Mouse (Mus musculus): ENCODE results near the gene Rgcc.

The Rgcc gene

DNA sequence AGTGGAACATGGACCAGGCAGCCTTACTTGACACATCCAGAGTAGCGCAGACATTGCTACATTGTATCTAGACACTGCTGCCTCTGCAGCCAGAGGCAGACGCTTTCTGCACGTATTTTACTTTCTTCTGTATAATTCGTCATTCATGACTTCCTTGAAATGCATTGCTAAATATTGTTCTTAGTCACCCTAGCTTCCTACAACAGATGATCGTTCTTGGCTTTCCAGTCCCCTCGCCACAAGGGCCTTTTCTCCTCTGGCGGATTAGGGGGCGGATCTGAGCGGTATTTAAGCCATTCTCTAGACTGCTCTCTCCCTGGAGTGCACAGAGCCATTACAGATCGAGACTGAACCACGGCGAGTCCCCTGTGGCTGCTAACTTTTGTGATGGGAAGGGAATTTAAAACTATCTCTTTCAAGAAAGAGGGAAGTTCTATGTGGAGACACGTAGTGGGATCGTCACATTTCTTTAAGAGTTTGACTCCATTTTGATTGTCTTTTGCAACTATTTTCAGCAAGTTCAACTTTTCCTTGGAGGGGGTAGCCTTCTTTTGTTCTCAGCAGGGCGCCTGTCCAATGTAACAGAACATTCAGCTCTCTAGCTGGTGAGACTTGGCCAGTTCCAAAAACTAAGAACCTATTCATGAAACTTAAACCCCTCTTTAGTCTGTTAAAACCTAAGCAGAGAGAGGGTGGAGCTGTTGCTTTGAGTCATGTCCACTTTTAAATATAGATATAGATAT lies 10.6 kb downstream of the Rgcc start:
- H3K4me3 ChIP-seq (replicated peaks; ENCODE audit: low read length), result no peak overlapping the region
- TF ChIP-seq NANOG (IDR thresholded peaks at IDR 0.05; ENCODE audit: borderline replicate concordance, low read length), result no peak
- no peak for TF ChIP-seq POU5F1 (IDR thresholded peaks at IDR 0.05; ENCODE audit: borderline replicate concordance, low read length)
- TF ChIP-seq CTCF (conservative IDR thresholded peaks at IDR 0.05; ENCODE audit: low read length), result no peak
- H3K27me3 ChIP-seq (ENCODE audit: insufficient read depth, low read length), result no peaks in the 10 kb centered on the region
- H3K4me1 ChIP-seq (replicated peaks; ENCODE audit: low read depth, low read length), result peaks cover 17% of the 10 kb centered on the region
- H3K36me3 ChIP-seq (ENCODE audit: insufficient read depth, low read length), result no peaks in the 10 kb centered on the region
- H3K9me3 ChIP-seq (ENCODE audit: low read length), result no peaks in the 10 kb centered on the region

DNA sequence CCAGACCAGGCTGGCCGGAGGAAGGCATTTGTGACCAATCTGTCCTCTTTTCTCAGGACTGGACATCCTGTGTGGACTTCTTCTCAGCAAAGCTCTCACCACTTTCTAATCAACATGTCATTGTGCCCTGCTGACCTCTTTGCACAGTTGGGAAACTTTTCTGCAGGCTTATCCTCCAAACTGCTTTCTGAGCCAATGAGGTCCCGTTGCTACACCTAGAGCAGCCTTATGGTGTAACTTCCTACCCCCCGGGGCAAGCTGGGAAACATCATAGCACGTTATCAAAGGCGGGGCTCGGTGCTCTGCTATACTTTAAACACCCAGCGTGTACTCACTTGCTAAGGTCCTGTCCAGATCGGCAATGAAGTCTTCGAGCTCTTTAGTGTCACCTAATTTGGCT lies 11.5 kb downstream of the Rgcc start:
- Histone ChIP-seq H3K27me3 (ENCODE audit: insufficient read depth, low read length) (no peaks in the 10 kb centered on the region), H3K4me1 (replicated peaks; ENCODE audit: low read depth, low read length) (peaks cover 27% of the 10 kb centered on the region), H3K4me3 (replicated peaks; ENCODE audit: low read length) (no peak overlapping the region), H3K36me3 (ENCODE audit: insufficient read depth, low read length) (no peaks in the 10 kb centered on the region), H3K9me3 (ENCODE audit: low read length) (no peaks in the 10 kb centered on the region)
- TF ChIP-seq CTCF (conservative IDR thresholded peaks at IDR 0.05; ENCODE audit: low read length) (no peak), NANOG (IDR thresholded peaks at IDR 0.05; ENCODE audit: borderline replicate concordance, low read length) (no peak), POU5F1 (IDR thresholded peaks at IDR 0.05; ENCODE audit: borderline replicate concordance, low read length) (no peak)

DNA sequence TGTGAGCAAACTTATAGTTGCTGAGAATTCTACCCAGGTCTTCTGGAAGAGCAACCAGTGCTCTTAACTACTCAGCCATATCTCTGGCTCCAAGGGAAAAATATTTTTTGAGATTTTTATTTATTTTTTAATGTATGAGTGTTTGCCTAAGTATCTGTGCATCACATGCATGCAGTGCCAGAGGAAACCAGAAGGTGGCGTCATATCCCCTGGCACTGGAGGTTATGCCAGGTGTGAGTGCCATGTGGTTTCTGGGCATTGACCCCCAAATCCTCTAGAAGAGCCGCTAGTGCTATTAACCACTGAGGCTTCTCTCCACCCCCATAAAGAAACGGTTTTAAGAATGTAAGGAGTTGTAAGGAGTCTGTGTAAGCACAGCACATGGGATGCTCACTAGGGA lies 13.2 kb downstream of the Rgcc start:
- Histone ChIP-seq H3K4me1 (replicated peaks; ENCODE audit: low read depth, low read length) (peaks cover 31% of the 10 kb centered on the region), H3K9me3 (ENCODE audit: low read length) (peaks cover 4% of the 10 kb centered on the region; the same call in 1 of the 2 replicates), H3K36me3 (ENCODE audit: insufficient read depth, low read length) (no peaks in the 10 kb centered on the region), H3K27me3 (ENCODE audit: insufficient read depth, low read length) (no peaks in the 10 kb centered on the region), H3K4me3 (replicated peaks; ENCODE audit: low read length) (no peak overlapping the region)
- TF ChIP-seq CTCF (conservative IDR thresholded peaks at IDR 0.05; ENCODE audit: low read length) (peak; percentile 84), NANOG (IDR thresholded peaks at IDR 0.05; ENCODE audit: borderline replicate concordance, low read length) (no peak)

DNA sequence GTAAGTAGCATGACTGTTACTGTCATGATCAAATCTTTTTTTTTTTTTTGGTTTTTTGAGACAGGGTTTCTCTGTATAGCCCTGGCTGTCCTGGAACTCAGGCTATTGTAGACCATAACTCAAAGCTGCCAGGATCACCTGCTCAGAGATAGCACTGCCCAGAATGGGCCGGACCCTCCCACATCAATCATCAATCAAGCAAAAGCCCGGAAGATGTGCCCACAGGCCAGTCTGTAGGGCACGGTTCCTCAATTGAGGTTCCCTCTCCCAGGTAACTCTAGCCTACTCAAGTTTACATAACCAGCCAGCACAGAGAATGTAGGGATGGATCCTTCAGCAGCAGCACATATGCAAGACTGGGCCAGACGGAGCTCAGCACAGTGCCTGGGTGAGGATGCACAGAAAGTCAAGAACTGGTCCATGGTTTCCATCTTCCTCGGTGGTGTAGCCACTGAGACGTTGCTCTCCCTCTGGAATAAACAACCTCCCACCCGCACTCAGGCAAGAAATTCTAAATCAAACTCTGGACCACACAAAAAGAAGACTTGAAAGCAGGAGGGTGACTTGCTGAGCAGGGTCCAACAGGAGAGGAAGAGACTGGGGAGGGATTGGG lies 14.1 kb downstream of the Rgcc start:
- H3K9me3 ChIP-seq (ENCODE audit: low read length), result peaks cover 5% of the 10 kb centered on the region; the same call in 1 of the 2 replicates
- H3K36me3 ChIP-seq (ENCODE audit: insufficient read depth, low read length), result no peaks in the 10 kb centered on the region
- H3K4me1 ChIP-seq (replicated peaks; ENCODE audit: low read depth, low read length), result peaks cover 25% of the 10 kb centered on the region
- no peak for TF ChIP-seq CTCF (conservative IDR thresholded peaks at IDR 0.05; ENCODE audit: low read length)
- TF ChIP-seq NANOG (IDR thresholded peaks at IDR 0.05; ENCODE audit: borderline replicate concordance, low read length), result no peak
- no peak for TF ChIP-seq POU5F1 (IDR thresholded peaks at IDR 0.05; ENCODE audit: borderline replicate concordance, low read length)
- H3K4me3 ChIP-seq (replicated peaks; ENCODE audit: low read length), result no peak overlapping the region
- H3K27me3 ChIP-seq (ENCODE audit: insufficient read depth, low read length), result no peaks in the 10 kb centered on the region

DNA sequence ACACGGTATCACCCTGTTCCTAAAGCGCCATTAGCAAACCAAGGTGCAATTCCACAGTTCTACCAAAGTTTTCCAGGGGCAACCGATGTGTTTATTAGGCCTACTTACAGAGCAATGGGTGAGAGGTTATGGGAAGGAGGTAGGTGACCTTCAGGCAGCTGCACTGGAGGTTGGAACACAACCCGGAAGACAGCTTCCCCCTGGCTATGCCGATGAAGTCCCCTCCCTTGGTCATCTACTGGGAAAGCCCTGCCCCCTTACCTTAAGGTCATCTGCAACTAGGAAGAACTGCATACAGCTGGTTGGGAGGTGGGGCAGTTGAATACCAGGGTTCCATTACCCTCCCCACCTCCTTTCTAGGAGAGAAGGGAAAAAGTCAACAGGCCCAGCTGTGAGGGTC lies 15.9 kb downstream of the Rgcc start:
- H3K27me3 ChIP-seq (ENCODE audit: insufficient read depth, low read length), result no peaks in the 10 kb centered on the region
- peaks cover 21% of the 10 kb centered on the region for H3K4me1 ChIP-seq (replicated peaks; ENCODE audit: low read depth, low read length)
- H3K36me3 ChIP-seq (ENCODE audit: insufficient read depth, low read length), result no peaks in the 10 kb centered on the region
- TF ChIP-seq NANOG (IDR thresholded peaks at IDR 0.05; ENCODE audit: borderline replicate concordance, low read length) (no peak), CTCF (conservative IDR thresholded peaks at IDR 0.05; ENCODE audit: low read length) (no peak), POU5F1 (IDR thresholded peaks at IDR 0.05; ENCODE audit: borderline replicate concordance, low read length) (no peak)
- H3K4me3 ChIP-seq (replicated peaks; ENCODE audit: low read length), result no peak overlapping the region
- peaks cover 5% of the 10 kb centered on the region; the same call in 1 of the 2 replicates for H3K9me3 ChIP-seq (ENCODE audit: low read length)

DNA sequence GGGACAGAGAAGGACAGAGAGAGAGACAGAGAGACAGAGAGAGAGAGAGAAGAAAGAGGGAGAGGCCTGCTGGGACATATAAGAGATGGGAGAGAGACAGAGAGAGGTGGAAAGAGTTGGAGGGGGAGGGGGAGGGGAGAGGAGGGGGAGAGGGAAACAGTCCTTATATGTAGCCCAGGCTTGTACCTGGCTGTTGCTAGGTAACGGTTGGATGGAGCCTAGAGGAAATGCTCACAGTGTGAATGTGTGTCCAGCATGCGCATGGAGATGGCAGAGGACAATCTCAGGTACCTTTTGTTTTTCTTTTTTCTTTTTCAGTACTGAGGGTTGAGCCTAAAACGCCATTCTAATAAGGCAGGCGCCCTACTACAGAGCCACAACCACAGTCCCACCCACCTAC lies 16.8 kb downstream of the Rgcc start:
- no peak for TF ChIP-seq NANOG (IDR thresholded peaks at IDR 0.05; ENCODE audit: borderline replicate concordance, low read length)
- TF ChIP-seq POU5F1 (IDR thresholded peaks at IDR 0.05; ENCODE audit: borderline replicate concordance, low read length), result no peak
- no peak for TF ChIP-seq CTCF (conservative IDR thresholded peaks at IDR 0.05; ENCODE audit: low read length)
- H3K4me3 ChIP-seq (replicated peaks; ENCODE audit: low read length), result no peak overlapping the region
- peaks cover 22% of the 10 kb centered on the region for H3K4me1 ChIP-seq (replicated peaks; ENCODE audit: low read depth, low read length)
- H3K9me3 ChIP-seq (ENCODE audit: low read length), result peaks cover 5% of the 10 kb centered on the region; the same call in 1 of the 2 replicates
- H3K36me3 ChIP-seq (ENCODE audit: insufficient read depth, low read length), result no peaks in the 10 kb centered on the region
- H3K27me3 ChIP-seq (ENCODE audit: insufficient read depth, low read length), result no peaks in the 10 kb centered on the region

DNA sequence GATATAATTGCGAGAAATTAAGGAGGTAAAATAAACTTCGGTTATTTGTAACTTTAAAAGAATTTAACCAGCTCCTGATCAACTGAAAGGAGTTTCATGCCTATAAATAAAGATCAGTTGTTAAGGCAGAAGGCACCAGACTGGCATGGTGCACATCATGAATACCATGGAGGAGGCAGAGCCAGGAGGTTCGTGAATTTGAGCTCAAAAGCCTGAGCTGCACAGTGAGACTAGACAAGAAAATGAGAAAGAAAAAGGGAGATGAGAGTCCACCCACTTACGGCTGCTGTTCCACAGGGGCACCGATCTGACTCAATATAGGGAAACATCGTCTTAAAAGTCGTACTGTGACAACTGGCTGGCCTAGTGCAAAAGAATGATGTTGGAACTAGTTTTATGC lies 17.5 kb downstream of the Rgcc start:
- Histone ChIP-seq H3K9me3 (ENCODE audit: low read length) (peaks cover 5% of the 10 kb centered on the region; the same call in 1 of the 2 replicates), H3K36me3 (ENCODE audit: insufficient read depth, low read length) (no peaks in the 10 kb centered on the region), H3K4me3 (replicated peaks; ENCODE audit: low read length) (no peak overlapping the region), H3K27me3 (ENCODE audit: insufficient read depth, low read length) (no peaks in the 10 kb centered on the region), H3K4me1 (replicated peaks; ENCODE audit: low read depth, low read length) (peaks cover 29% of the 10 kb centered on the region)
- no peak for TF ChIP-seq POU5F1 (IDR thresholded peaks at IDR 0.05; ENCODE audit: borderline replicate concordance, low read length)
- TF ChIP-seq CTCF (conservative IDR thresholded peaks at IDR 0.05; ENCODE audit: low read length), result no peak
- no peak for TF ChIP-seq NANOG (IDR thresholded peaks at IDR 0.05; ENCODE audit: borderline replicate concordance, low read length)

DNA sequence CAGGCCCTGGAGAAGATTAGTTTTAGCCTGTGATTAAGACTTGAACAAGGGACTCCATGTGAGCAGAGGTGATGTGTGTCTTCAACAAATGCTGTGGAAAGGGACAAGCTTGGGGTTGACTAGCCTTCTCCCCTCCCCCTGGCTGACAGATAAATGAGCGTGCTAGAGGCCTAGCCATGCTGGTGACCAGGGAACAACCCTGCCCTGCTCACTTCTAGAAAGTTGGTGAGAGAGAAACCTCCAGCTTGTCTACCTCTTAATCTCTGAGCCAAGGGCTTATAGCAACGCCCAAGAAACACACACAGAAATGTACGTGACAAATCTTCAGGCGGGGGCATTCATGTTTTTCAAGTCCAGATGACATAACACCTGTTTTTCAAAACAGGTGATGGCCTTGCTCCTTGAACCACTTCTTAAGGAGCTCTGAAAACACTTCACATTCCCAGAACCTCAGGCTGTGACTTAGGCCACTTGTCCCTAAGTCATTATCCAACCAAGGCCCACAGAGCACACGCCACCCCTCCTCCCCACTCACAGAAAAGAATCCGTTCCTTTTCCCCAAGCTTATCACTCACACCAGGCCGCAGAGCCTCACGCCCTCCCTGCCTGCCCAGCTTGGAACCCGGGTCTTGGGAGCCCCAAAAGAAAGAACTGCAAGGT lies 19.4 kb downstream of the Rgcc start:
- peaks cover 48% of the 10 kb centered on the region for H3K4me1 ChIP-seq (replicated peaks; ENCODE audit: low read depth, low read length)
- no peak for TF ChIP-seq POU5F1 (IDR thresholded peaks at IDR 0.05; ENCODE audit: borderline replicate concordance, low read length)
- no peak for TF ChIP-seq NANOG (IDR thresholded peaks at IDR 0.05; ENCODE audit: borderline replicate concordance, low read length)
- H3K36me3 ChIP-seq (ENCODE audit: insufficient read depth, low read length), result no peaks in the 10 kb centered on the region
- no peak overlapping the region for H3K4me3 ChIP-seq (replicated peaks; ENCODE audit: low read length)
- H3K9me3 ChIP-seq (ENCODE audit: low read length), result peaks cover 5% of the 10 kb centered on the region; the same call in 1 of the 2 replicates
- no peaks in the 10 kb centered on the region for H3K27me3 ChIP-seq (ENCODE audit: insufficient read depth, low read length)
